Mouse (Mus musculus) hindbrain, postnatal 0 days (tissue): ENCODE measurements at regions not wholly inside any gene's neighbourhood (a gene's known extent, or its start where the extent isn't known, plus 50 kb on each side); places are given as distances from the start of the nearest gene placed in this dataset.
"Not testable (repeated sequence)": the region's sequence is repeated elsewhere in the genome, so short reads cannot be mapped to it uniquely, and the experiment has no call there.

ENCODE experiments used
- ATAC-seq: fragments of 200-750 bp; cut with Nextera tagmentation; 2 replicates; pipeline ENCODE4 v1.8.0; 2017; ENCODE audit warnings: mild to moderate bottlenecking, moderate TSS enrichment, moderate library complexity
- DNase-seq: peaks from one replicate; pipeline ENCODE4 v3.0.0-alpha.2; 2015; ENCODE audit warnings: low spot score
- H3K27ac ChIP-seq: fragments of 300-500 bp; sonication (generic); 2 replicates; pipeline ENCODE4 v1.5.1; 2014; ENCODE audit warnings: mild to moderate bottlenecking
- H3K27me3 ChIP-seq: fragments of 300-500 bp; sonication (generic); 2 replicates; pipeline ENCODE4 v1.6.1; 2014; ENCODE audit warnings: low read length, mixed read lengths; ENCODE audit not compliant: insufficient read depth
- H3K36me3 ChIP-seq: fragments of 300-500 bp; sonication (generic); 2 replicates; pipeline ENCODE4 v1.6.1; 2014; ENCODE audit warnings: low read length, mixed read lengths; ENCODE audit not compliant: insufficient read depth
- H3K4me1 ChIP-seq: fragments of 300-500 bp; sonication (generic); 2 replicates; pipeline ENCODE4 v1.6.1; 2014; ENCODE audit warnings: antibody characterized with exemption, low read length, mixed read lengths; ENCODE audit not compliant: insufficient read depth
- H3K4me2 ChIP-seq: fragments of 300-500 bp; sonication (generic); 2 replicates; pipeline ENCODE4 v1.6.1; 2014; ENCODE audit warnings: low read depth, mild to moderate bottlenecking, low read length, moderate library complexity, mixed read lengths
- H3K4me3 ChIP-seq: fragments of 300-500 bp; sonication (generic); 2 replicates; pipeline ENCODE4 v1.5.1; 2014; ENCODE audit warnings: low read length
- H3K9ac ChIP-seq: fragments of 300-500 bp; sonication (generic); replicated peaks from 2 replicates; pipeline ENCODE4 v1.6.1; 2014; ENCODE audit warnings: mild to moderate bottlenecking, low read length, moderate library complexity, mixed read lengths
- H3K9me3 ChIP-seq: fragments of 300-500 bp; sonication (generic); 2 replicates; pipeline ENCODE4 v1.6.1; 2016; ENCODE audit warnings: low read length, mixed read lengths
- CTCF ChIP-seq: IDR thresholded peaks from 2 replicates; pipeline ENCODE4 v1.5.1; 2016; ENCODE audit warnings: antibody characterized with exemption, control low read depth, low read depth
- WGBS: fragments of 180-500 bp; shearing (Covaris S2); extraction: QIAGEN DNeasy Blood & Tissue Kit; methylation state at CpG from one replicate; pipeline ENCODE4 v1.1.7; 2014; 5-methylcytosine and 5-hydroxymethylcytosine counted together

GRCm38 (mm10) chr4:27446310-27446709, 1099.6 kb upstream of the Manea start:
- Histone ChIP-seq H3K4me2 (no peak overlapping the region), H3K27me3 (no peaks in the 10 kb centered on the region), H3K27ac (no peak overlapping the region), H3K4me3 (no peak overlapping the region), H3K9ac (no peak overlapping the region), H3K36me3 (no peaks in the 10 kb centered on the region), H3K4me1 (no peaks in the 10 kb centered on the region), H3K9me3 (no peaks in the 10 kb centered on the region)
- WGBS = 75% methylated on average over 2 of the region's 2 CpGs
- ATAC-seq (no peak), DNase-seq (no peak)
- no peak for TF ChIP-seq CTCF

DNA sequence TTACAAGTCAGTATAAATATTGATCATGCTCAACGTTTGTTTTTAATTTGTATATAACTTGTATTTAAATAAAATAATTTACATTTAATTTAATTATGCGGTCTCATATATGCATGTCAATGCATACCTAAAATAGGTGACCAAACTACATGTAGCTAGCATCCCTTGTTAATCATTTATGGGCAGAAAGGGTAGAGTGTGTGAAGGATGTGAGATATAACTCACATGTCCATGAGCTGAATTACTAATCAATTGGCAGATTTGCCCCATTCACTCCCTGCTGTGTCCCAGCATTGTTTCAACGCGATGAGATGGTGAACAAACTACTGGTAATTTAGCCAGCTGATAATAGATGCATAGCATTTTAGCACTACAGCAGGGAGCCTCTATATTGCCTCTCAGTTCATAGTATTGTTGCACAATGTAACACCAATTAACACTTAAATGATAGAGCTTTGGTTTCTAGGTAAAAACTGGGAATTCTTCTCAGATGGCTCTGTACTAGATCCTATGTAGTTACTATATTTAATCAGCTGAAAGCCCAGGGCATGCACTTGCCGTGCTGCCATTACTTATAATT, 1082.6 kb upstream of the Manea start:
- 46% methylated on average over 5 of the region's 5 CpGs for WGBS
- H3K4me2 ChIP-seq = no peak overlapping the region
- ATAC-seq = no peak
- no peaks in the 10 kb centered on the region for H3K9me3 ChIP-seq
- DNase-seq = no peak
- H3K27ac ChIP-seq = no peak overlapping the region
- no peak overlapping the region for H3K9ac ChIP-seq
- no peak for TF ChIP-seq CTCF
- no peaks in the 10 kb centered on the region for H3K4me1 ChIP-seq
- no peaks in the 10 kb centered on the region for H3K27me3 ChIP-seq
- H3K36me3 ChIP-seq = no peaks in the 10 kb centered on the region
- no peak overlapping the region for H3K4me3 ChIP-seq

DNA sequence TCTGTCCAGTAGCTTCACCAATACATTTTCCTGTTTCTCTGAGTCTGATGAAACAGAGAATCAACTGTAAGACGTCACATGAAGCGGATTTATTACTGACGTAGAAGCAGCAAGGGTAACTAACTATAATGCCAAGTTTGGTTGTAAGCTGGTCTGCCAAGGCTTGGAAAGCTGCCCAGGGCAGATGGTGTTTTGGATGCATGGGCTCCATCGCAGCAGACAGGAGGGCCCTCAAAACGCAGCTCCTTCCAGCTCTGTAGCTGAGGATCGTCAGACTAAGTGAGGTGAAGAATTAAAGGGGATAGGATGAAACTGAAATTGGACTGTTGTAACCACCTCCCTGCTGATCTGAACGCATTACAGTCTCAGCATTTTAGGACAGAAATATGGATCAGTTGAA, 1079.2 kb upstream of the Manea start:
- H3K27me3 ChIP-seq = no peaks in the 10 kb centered on the region
- peak overlapping the region; percentile 37; the same call in 1 of the 2 replicates for H3K27ac ChIP-seq
- no peaks in the 10 kb centered on the region for H3K4me1 ChIP-seq
- no peak overlapping the region for H3K4me3 ChIP-seq
- peak; percentile 90 for ATAC-seq
- DNase-seq = peak; percentile 89
- H3K9me3 ChIP-seq = no peaks in the 10 kb centered on the region
- WGBS = 44% methylated on average over 7 of the region's 7 CpGs
- no peak for TF ChIP-seq CTCF
- H3K36me3 ChIP-seq = no peaks in the 10 kb centered on the region
- H3K9ac ChIP-seq = no peak overlapping the region; the same call in 1 of the 2 replicates
- H3K4me2 ChIP-seq = peak overlapping the region; percentile 27; the same call in 1 of the 2 replicates

- Histone ChIP-seq H3K27me3 (no peaks in the 10 kb centered on the region), H3K9ac (no peak overlapping the region), H3K9me3 (no peaks in the 10 kb centered on the region), H3K4me3 (no peak overlapping the region), H3K27ac (no peak overlapping the region), H3K4me2 (no peak overlapping the region), H3K36me3 (no peaks in the 10 kb centered on the region), H3K4me1 (no peaks in the 10 kb centered on the region)
- ATAC-seq (no peak), DNase-seq (no peak)
- TF ChIP-seq CTCF = no peak
- WGBS = 87% methylated on average over 3 of the region's 3 CpGs
Measured at GRCm38 (mm10) chr4:27423846-27424245, 1077.2 kb upstream of the Manea start.

DNA sequence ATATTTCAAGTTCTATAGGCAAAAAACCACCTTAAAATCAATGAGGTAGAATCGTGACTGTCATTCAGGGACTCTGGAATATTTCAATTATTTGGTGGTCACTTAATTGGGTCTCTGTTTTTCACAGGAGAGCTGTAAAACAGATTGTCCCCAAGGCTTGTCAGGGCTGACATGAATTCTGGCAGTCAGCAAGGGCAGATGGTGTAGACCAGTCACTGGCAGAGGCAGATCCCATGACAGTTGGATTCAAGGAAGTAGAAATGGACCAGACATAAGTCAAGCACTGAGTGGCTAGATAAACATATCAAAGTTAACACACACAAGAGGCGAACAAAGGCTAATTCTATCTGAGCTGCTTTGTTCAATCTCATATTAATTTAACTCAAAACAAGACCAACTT, 1071.8 kb upstream of the Manea start:
- ATAC-seq = peak; percentile 66; the same call in 1 of the 2 replicates

DNA sequence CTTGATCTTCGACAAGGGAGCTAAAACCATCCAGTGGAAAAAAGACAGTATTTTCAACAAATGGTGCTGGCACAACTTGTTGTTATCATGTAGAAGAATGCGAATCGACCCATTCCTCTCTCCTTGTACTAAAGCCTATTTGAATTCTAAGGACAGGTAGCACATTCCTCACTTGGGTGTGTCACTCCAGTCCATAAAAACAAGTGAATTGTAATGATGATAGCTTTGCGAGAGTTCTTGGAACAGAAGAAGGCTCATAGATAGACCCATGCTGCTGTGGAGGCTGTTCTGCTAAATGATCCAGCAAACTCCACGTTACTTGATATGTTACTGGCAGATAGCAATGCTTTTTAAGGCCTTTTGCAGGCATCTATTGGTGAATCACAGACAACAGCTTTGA, 1038.2 kb upstream of the Manea start:
- not testable (repeated sequence) for H3K4me1 ChIP-seq, DNase-seq, ATAC-seq, H3K27me3 ChIP-seq, H3K4me2 ChIP-seq, H3K36me3 ChIP-seq, H3K4me3 ChIP-seq, H3K9ac ChIP-seq, H3K27ac ChIP-seq, H3K9me3 ChIP-seq
- 90% methylated on average over 5 of the region's 5 CpGs for WGBS

More for the DNA sequence above, 1071.8 kb upstream of the Manea start:
- Histone ChIP-seq H3K27me3 (no peaks in the 10 kb centered on the region), H3K4me1 (no peaks in the 10 kb centered on the region), H3K9ac (no peak overlapping the region), H3K27ac (no peak overlapping the region), H3K9me3 (no peaks in the 10 kb centered on the region), H3K4me3 (no peak overlapping the region), H3K36me3 (no peaks in the 10 kb centered on the region), H3K4me2 (no peak overlapping the region)
- DNase-seq = peak; percentile 68
- 58% methylated on average over 2 of the region's 2 CpGs for WGBS
- no peak for TF ChIP-seq CTCF

DNA sequence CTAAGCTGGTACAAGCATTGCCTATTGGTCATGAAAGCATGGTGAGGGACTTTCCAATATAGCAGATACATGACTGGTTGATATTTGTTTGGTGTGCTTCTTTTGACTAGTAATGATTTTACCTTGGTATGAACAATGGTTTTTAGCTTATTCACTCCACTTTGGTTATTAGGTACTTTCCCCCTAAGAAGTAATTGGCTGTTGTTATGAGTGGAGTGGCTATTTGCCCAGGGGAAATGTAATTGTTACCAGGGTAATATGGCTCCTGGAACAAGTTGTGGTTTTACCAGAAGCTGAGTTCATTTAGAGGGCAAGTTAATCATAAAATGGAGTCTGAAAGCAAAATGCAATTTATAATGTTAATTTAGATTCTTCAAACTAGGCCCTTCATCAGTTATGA, 1000.2 kb upstream of the Manea start:
- TF ChIP-seq CTCF = no peak
- DNase-seq (no peak), ATAC-seq (no peak)
- no peak overlapping the region for H3K4me3 ChIP-seq
- H3K27me3 ChIP-seq = no peaks in the 10 kb centered on the region
- H3K4me2 ChIP-seq = no peak overlapping the region
- H3K9me3 ChIP-seq = no peaks in the 10 kb centered on the region
- no peak overlapping the region for H3K27ac ChIP-seq
- no peaks in the 10 kb centered on the region for H3K4me1 ChIP-seq
- H3K36me3 ChIP-seq = no peaks in the 10 kb centered on the region
- H3K9ac ChIP-seq = no peak overlapping the region
